Mouse (Mus musculus) gastrocnemius, postnatal 10 days (tissue): Measurements from ENCODE around the gene Hist1h2ag. TPM values are rescaled to one million over a fixed set of nuclear protein-coding genes. Genes with fewer than 3 reads are reported as not detected.

Experiments
- DNase-seq: peaks from one replicate; pipeline ENCODE4 v3.0.0; 2021; ENCODE audit warnings: mixed read lengths
- total RNA-seq, 2 experiments: library from RNA; stranded (reverse); gene quantifications; 2 replicates each; pipeline ENCODE4 v1.2.3; 2021

The Hist1h2ag gene
- total RNA-seq, 2 experiments from 2014 or later, result 133 to 135 TPM

- no peak for DNase-seq
These were observed 34.0 kb downstream of the Hist1h2ag start for GRCm38 (mm10) chr13:22008707-22009106.

DNA sequence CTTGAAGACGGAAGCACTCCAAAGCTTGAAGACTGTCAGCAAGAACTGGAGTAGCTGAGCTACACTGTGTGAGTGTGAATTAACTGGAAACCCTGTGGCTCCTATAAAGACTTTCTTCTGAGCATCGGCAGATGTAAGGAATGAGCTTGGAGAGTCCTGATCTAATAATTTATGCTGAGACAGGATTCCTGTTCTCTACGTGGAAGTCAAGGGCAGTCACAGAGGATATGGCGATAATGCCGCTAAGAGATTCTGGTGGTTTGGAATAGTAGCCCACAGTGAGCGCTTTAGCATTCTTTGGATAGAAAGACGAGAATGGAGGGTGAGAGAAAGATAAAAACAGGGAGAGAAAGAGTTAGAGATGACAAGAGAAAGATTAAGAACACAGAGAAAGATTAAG is 34.9 kb downstream of the Hist1h2ag start:
- DNase-seq, result no peak

GRCm38 (mm10) chr13:22007121-22007510 is 35.6 kb downstream of the Hist1h2ag start:
- no peak for DNase-seq

GRCm38 (mm10) chr13:22006334-22007120 is 36.2 kb downstream of the Hist1h2ag start:
- DNase-seq, result no peak

GRCm38 (mm10) chr13:22005605-22006333 is 37.0 kb downstream of the Hist1h2ag start:
- peak; percentile 38 for DNase-seq

- no peak for DNase-seq
These were observed 40.9 kb downstream of the Hist1h2ag start for GRCm38 (mm10) chr13:22001823-22002222.

GRCm38 (mm10) chr13:22001346-22001745 is 41.4 kb downstream of the Hist1h2ag start:
- DNase-seq, result no peak

DNA sequence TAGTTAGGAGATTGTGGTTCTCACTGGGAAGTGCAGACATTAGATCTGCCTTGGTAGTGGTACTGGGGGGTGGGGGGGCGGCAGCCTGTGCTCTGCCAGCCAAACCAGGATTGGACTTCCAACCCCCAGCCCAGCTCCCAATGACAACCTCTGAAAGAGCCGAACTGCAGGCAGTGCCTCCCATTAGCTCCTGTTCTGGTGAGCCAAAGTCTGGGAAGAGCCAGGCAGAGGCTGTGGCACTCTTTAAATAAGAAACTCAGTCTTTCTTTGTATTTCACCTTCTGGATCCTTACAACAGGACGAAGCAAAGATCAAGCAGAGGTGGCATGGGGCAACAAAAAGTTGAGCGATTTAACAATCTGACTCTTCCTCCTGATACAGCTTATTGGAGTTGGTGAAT is 43.6 kb downstream of the Hist1h2ag start:
- DNase-seq, result no peak

DNA sequence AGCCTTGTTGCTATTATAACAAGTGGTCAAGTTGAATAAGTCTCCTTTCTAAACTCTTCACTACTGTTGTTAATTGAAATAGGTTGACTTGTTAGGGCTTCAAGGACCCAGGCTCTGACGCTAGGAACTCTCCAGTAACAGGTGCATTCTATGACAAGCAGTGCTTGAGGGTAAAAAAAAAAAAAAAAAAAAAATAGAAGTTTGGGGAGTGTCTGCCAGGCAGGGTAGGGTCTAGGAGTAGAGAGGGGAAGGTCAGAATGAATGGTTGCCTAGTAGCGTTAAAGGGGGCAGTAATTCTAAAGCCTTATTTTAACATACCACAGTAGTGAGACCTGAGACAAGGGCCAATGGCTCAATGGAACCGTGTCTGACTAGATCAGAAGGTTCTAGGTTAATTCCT is 44.3 kb downstream of the Hist1h2ag start:
- DNase-seq, result no peak

GRCm38 (mm10) chr13:21997821-21998220 is 44.9 kb downstream of the Hist1h2ag start:
- no peak for DNase-seq

GRCm38 (mm10) chr13:21997201-21997820 is 45.4 kb downstream of the Hist1h2ag start:
- DNase-seq, result no peak

GRCm38 (mm10) chr13:21996840-21997185 is 45.9 kb downstream of the Hist1h2ag start:
- no peak for DNase-seq

DNA sequence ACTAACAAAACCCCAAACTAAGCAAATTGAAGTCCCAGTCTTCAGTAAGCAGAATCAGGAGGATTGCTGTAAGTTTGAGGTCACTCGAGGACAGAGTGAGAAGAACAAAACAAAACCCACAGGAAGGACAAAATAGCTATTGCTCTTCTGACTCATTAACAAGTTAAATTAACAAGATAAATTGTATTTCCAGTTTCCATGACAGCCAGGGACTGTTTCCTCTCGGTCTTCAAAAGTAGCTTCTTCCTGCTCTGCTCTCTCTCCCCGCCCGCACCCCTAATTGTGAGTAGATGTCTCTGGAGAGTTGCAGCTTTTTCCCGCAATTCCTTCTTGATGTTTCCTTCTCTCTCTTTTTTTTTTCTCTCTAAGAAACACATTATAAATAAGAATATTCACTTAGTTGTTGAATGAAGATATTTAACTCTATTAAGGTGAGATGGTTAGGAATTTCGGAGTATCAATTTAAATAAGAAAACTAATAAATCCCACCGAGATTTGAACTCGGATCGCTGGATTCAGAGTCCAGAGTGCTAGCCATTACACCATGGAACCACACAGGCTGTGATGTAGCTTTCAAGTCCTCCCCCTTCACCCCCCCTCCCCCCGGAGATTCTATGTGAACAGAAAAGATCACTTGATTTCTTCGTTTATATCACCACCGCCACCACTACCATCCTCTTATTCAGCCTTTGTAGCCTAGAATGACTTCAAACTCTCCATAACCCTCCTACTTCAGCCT is 46.5 kb downstream of the Hist1h2ag start:
- DNase-seq, result no peak

DNA sequence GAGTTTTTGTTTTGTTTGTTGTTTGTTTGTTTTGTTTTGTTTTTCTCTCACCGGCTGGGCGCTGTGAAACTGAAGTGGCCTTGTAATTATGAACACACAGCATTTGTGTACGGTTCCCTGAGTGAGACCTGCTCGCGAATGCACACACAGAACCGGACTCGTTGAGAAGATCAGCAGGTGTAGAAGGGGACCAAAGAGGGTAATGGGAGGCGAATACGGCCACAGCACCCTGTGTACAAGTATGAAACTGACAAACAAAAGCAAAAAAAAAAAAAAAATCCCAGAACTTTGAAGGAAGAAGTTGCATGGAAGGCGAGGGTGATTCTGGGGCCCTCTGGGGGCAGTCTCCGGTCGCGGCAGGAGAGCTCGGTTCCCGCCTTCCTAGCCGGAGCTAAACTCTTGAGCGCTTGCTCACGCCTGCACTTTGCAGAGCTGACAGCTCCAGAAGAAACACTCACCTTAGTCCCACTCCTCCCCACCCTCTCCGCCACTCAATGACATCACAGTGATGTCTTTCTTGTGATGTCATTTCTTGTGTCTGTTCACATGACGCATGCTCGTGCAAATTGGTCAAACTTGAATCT is 47.3 kb downstream of the Hist1h2ag start:
- no peak for DNase-seq

DNA sequence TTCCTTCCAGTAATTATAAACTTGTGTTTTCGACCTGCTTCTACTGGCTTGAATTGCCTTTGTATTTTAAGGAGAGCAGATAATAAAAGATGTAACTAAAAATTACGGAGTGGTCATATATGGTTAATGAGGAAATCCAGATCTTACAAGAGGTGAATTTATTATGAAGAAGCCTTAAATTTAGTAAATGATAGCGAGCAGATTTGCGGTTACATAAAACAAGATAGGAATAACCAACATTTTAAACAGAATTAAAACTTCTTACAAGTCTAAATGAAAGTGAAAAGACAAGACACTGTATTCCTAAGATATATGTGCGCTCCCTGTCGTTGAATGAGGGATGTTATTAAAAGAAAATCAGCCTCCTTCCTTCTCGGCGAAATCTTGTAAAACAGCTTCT is 47.8 kb downstream of the Hist1h2ag start:
- no peak for DNase-seq

DNA sequence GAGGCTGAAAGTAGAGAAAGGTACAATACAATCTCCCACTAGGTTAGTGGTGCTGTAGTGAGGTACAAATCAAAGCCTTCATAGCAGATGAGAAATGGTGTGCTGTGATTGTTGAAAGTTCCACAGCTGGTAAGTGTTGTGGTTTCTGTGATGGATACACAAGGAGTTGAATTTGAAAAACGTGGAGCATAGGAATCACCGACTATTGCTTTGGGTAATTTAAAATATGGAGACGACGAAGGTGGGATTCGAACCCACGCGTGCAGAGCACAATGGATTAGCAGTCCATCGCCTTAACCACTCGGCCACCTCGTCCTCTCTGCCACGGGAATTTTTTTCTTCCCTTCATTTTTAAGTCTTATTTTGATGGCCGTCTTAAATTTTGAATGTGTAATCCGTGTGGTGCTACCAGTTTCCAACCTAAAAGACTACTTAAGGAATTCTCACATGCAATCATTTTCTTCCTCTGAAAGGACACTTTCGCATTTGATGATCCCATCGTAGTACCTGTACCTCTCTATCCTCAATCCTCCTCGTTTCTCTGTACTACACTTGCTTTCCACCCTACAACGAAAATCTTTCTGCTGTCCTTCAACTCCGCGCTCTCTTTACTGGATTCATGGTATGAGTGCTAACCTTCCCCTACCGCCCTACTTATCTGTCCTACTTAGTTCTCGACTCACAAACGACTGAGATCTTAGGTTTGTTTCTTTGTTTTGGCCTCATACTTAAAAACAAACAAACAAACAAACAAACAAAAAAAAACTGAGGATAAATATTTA is 48.6 kb downstream of the Hist1h2ag start:
- no peak for DNase-seq

DNA sequence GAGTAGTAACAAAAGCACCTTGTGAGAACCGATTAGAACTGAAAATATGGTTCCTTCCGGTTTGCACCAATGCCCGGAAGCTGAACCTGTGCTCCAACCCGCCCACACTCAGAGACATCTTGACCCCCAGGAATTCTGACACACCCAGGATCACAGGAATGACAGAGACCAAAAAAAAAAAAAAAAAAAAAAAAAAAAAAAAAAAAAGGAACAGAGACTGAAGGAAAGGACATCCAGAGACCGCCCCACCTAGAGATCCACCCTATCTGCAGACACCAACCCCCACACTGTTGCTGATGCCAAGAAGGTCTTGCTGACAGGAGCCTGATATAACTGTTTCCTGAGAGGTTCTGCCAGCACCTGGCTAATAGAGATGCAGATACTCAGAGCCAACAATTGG is 50.2 kb downstream of the Hist1h2ag start:
- no peak for DNase-seq
